Comparison of ENCODE assay signal across 9 mouse cellular contexts in the genomic region with DNA sequence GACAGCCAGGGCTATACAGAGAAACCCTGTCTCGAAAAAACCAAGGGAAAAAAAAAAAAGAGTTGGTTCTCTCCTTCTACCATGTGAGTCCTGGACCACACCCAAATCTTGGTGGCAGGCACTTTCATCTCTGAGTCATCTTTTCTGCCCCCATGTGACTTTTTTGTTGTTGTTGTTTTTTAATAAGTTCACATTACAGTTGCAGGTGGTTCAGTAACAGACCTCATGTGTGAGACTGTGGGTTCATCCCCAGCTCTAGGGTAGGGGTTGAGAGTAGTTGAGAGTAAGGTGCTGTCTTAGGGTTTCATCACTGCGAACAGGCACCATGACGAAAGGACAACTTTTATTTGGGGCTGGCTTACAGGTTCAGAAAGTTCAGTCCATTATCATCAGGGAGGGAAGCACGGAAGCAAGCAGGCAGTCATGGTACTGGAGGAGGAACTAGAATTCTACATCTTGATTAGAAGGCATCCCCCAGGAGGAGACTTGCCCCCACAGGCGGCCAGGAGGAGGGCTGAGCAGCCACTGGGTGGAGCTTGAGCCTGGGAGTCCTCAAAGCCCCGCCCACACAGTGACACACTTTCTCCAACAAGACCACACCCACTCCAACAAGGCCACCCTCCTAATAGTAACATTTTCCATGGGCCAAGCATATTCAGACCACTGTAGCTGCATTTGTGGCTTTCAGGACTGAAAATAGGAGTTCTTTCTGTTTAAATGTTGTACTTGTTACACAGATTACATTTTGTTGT. TPM values are rescaled to one million over a fixed set of nuclear protein-coding genes. Genes with fewer than 3 reads are reported as not detected.
DNase-seq lines count a peak whose midpoint lies in the region; ATAC-seq lines count a peak whose summit lies in the region.
"Had no signal": no experiment of that assay in that cellular context is flagged by ENCODE, and none has a peak within 500 bp of the region (broad histone marks: within the 10 kb centered on the region; RNA-seq: fewer than 3 reads in every experiment).

No protein-coding gene starts in this region.

- WGBS in liver, embryonic 12.5 days (ENCODE audit: insufficient replicate concordance), result 23% methylated on average over 6 of the region's 6 CpGs

- H3K36me3 ChIP-seq in liver, embryonic 12.5 days, result no peaks in the 10 kb centered on the region
- H3K36me3 ChIP-seq: midbrain, embryonic 12.5 days had no signal

- H3K9me3 ChIP-seq in liver, embryonic 12.5 days (replicated peaks), result peaks cover 11% of the 10 kb centered on the region
- H3K9me3 ChIP-seq: midbrain, embryonic 12.5 days had no signal

- peak overlapping the region; percentile 37 for H3K9ac ChIP-seq in liver, embryonic 12.5 days
- H3K9ac ChIP-seq: midbrain, embryonic 12.5 days had no signal

- H3K4me1 ChIP-seq in liver, embryonic 12.5 days, result peaks cover 15% of the 10 kb centered on the region
- H3K4me1 ChIP-seq: midbrain, embryonic 12.5 days had no signal

- no peaks in the 10 kb centered on the region for H3K27me3 ChIP-seq in liver, embryonic 12.5 days (replicated peaks)
- H3K27me3 ChIP-seq: midbrain, embryonic 12.5 days had no signal

- H3K4me3 ChIP-seq in liver, embryonic 12.5 days, result peak overlapping the region; percentile 34
- H3K4me3 ChIP-seq: midbrain, embryonic 12.5 days had no signal

- peak overlapping the region; percentile 76 for H3K27ac ChIP-seq in liver, embryonic 12.5 days
- H3K27ac ChIP-seq: midbrain, embryonic 12.5 days had no signal

- H3K4me2 ChIP-seq in liver, embryonic 12.5 days, result peak overlapping the region; percentile 66
- H3K4me2 ChIP-seq: midbrain, embryonic 12.5 days had no signal

- DNase-seq in heart, adult 11 months, result peak; percentile 91
- DNase-seq in heart, postnatal 4 days, result no peak
- DNase-seq in NIH3T3 (ENCODE audit: low read depth), result peak; percentile 61
- DNase-seq in spleen, postnatal 4 days (ENCODE audit: low spot score in 2 of 2), result peak; percentile 71 to 82
- DNase-seq in frontal cortex, postnatal 36 days (ENCODE audit: low spot score in 2 of 2), result no peak
- no peak for DNase-seq in layer of hippocampus, adult 8-10 months (ENCODE audit: low spot score in 2 of 2)
- no peak for DNase-seq in heart, adult 8-10 months (ENCODE audit: low spot score)

- ATAC-seq in liver, embryonic 12.5 days, result peak; percentile 89

RNA-seq across cellular contexts. Expression of a gene that starts 8.1 kb away (rescaled TPM):
- total RNA-seq in heart, postnatal 4 days (2021), result 10 to 100 TPM; 31.0 to 32.1 TPM
- polyA plus RNA-seq in liver, embryonic 12.5 days (2016; fragmentation: Nextera tagmentation; extraction: Ambion mirVana), result 82.8 and 90.3 TPM in 2 replicates
- 10 to 100 TPM; 72.0 to 95.1 (median 79.5) TPM for total RNA-seq in layer of hippocampus, adult 8-10 months (2022)
- 100 to 1,000 TPM in 3 of 4 experiments, 10 to 100 TPM in 1; 87.6 to 131 (median 118) TPM for total RNA-seq in heart, adult 8-10 months (2022)

RNA-seq across cellular contexts. Expression of a gene that starts 29.3 kb away (rescaled TPM):
- total RNA-seq in heart, postnatal 4 days (2021), result 10 to 100 TPM; 14.2 to 14.5 TPM
- polyA plus RNA-seq in liver, embryonic 12.5 days (2016; fragmentation: Nextera tagmentation; extraction: Ambion mirVana), result 4.4 and 4.8 TPM in 2 replicates
- total RNA-seq in layer of hippocampus, adult 8-10 months (2022), result 10 to 100 TPM; 32.8 to 35.1 (median 34.0) TPM
- 10 to 100 TPM; 12.1 to 13.7 (median 13.4) TPM for total RNA-seq in heart, adult 8-10 months (2022)

RNA-seq across cellular contexts. Expression of a gene that starts 52.2 kb away (rescaled TPM):
- 10 to 100 TPM; 31.0 to 33.7 TPM for total RNA-seq in heart, postnatal 4 days (2021)
- 58.3 and 62.7 TPM in 2 replicates for polyA plus RNA-seq in liver, embryonic 12.5 days (2016; fragmentation: Nextera tagmentation; extraction: Ambion mirVana)
- total RNA-seq in layer of hippocampus, adult 8-10 months (2022), result 10 to 100 TPM; 22.3 to 27.2 (median 23.9) TPM
- total RNA-seq in heart, adult 8-10 months (2022), result 10 to 100 TPM; 24.7 to 31.0 (median 25.1) TPM

Comparison
In these comparisons a context has a peak if more than half of its experiments do, and no peak if none do; other contexts are left out.
1. DNase-seq: peak in heart, adult 11 months (single experiment), NIH3T3 (single experiment) and spleen, postnatal 4 days (2 of 2); none in heart, postnatal 4 days (single experiment), frontal cortex, postnatal 36 days (0 of 2), layer of hippocampus, adult 8-10 months (0 of 2) and heart, adult 8-10 months (single experiment).